Mouse (Mus musculus) midbrain, embryonic 16.5 days (tissue): Measurements from ENCODE around the gene Chil1. TPM values are rescaled to one million over a fixed set of nuclear protein-coding genes. Genes with fewer than 3 reads are reported as not detected.

Source experiments
- ATAC-seq: fragments of 200-750 bp; cut with Nextera tagmentation; 2 replicates; pipeline ENCODE4 v1.8.0; 2017; ENCODE audit warnings: moderate TSS enrichment
- H3K27ac ChIP-seq: fragments of 300-500 bp; sonication (generic); 2 replicates; pipeline ENCODE4 v1.5.1; 2014; ENCODE audit warnings: mild to moderate bottlenecking, low read length, mixed read lengths
- H3K27me3 ChIP-seq: fragments of 300-500 bp; sonication (generic); 2 replicates; pipeline ENCODE4 v1.6.1; 2014; ENCODE audit warnings: low read depth, low read length, mixed read lengths; ENCODE audit not compliant: control insufficient read depth, insufficient read depth
- H3K36me3 ChIP-seq: fragments of 300-500 bp; sonication (generic); 2 replicates; pipeline ENCODE4 v1.6.1; 2014; ENCODE audit warnings: mild to moderate bottlenecking, low read length, moderate library complexity, mixed read lengths; ENCODE audit not compliant: control insufficient read depth, insufficient read depth
- H3K4me1 ChIP-seq: fragments of 300-500 bp; sonication (generic); 2 replicates; pipeline ENCODE4 v1.6.1; 2014; ENCODE audit warnings: mild to moderate bottlenecking, low read length, mixed read lengths; ENCODE audit not compliant: control insufficient read depth, insufficient read depth
- H3K4me2 ChIP-seq: fragments of 300-500 bp; sonication (generic); 2 replicates; pipeline ENCODE4 v1.6.1; 2014; ENCODE audit warnings: mild to moderate bottlenecking, low read length, mixed read lengths
- H3K4me3 ChIP-seq: fragments of 300-500 bp; sonication (generic); 2 replicates; pipeline ENCODE4 v1.5.1; 2014; ENCODE audit warnings: low read depth, mild to moderate bottlenecking, low read length, moderate library complexity, mixed read lengths
- H3K9ac ChIP-seq: fragments of 300-500 bp; sonication (generic); 2 replicates; pipeline ENCODE4 v1.6.1; 2014; ENCODE audit warnings: low read depth, low read length, mixed read lengths
- H3K9me3 ChIP-seq: fragments of 300-500 bp; sonication (generic); replicated peaks from 2 replicates; pipeline ENCODE4 v1.6.1; 2014; ENCODE audit warnings: mild to moderate bottlenecking, low read length, mixed read lengths; ENCODE audit not compliant: control insufficient read depth, poor library complexity, severe bottlenecking
- WGBS: fragments of 180-500 bp; shearing (Covaris S2); extraction: QIAGEN DNeasy Blood & Tissue Kit; methylation state at CpG from one replicate; pipeline ENCODE4 v1.1.7; 2014; 5-methylcytosine and 5-hydroxymethylcytosine counted together
- polyA plus RNA-seq: library from polyadenylated mRNA; unstranded; fragments of >200 nt; fragmentation: Nextera tagmentation; extraction: Ambion mirVana; gene quantifications from 2 replicates; pipeline ENCODE4 v1.2.1, GENCODE M21; 2015

Gene Chil1
- polyA plus RNA-seq, 1 experiment from 2014 or later: 3.9 TPM

DNA sequence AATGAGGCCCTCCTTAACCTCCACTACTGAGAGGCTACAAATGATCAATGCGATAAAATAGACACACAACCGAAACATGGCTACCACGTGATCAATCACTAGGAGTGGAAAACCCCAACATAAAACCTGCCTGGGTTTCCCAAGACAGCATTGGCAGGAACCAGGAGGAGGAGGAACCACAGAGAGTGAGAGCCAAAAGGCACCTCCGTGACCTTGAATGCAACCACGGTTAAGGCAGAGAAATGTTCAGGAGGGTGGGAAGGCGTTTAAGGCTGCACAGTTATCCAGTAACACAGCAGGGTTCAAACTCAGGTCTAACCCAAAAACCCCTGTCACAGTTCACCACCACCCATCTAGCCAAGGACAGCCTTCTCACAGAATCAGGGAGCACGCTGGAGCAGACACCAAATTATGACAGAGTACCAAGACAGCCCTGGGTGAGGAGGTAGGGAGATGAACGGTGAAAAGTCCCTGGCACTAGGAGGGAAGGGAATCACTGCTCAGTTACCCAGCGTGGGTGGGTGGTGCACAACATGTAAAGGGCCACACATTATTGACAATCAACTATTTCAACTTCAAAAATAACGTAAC is 48.8 kb downstream of the Chil1 start:
- Histone ChIP-seq H3K36me3 (no peaks in the 10 kb centered on the region), H3K4me1 (peaks cover 20% of the 10 kb centered on the region), H3K27ac (no peak overlapping the region), H3K4me2 (no peak overlapping the region), H3K4me3 (no peak overlapping the region), H3K9me3 (no peaks in the 10 kb centered on the region), H3K27me3 (peaks cover 7% of the 10 kb centered on the region), H3K9ac (no peak overlapping the region)
- WGBS: 89% methylated on average over 10 of the region's 10 CpGs
- no peak for ATAC-seq

DNA sequence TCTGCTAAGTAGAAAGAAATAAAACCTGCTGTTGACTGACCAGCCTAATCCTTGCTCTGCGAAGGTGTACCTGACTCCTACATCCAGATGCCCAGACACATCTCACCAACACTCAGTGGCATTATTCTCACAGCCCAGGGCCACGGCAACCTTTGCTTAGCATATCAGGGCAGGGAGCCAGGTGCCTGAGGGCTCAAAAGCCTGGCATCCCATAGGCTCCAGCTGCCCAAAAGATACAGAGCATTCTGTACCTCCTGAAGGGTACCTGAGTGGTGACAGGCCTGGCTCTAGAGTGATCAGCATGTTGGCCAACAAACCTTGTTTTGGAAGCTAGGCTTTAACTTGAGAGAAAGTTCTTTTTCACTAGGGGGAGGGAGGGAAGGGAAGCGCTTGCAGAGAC is 49.3 kb downstream of the Chil1 start:
- WGBS: 72% methylated on average over 3 of the region's 3 CpGs
- Histone ChIP-seq H3K9me3 (no peaks in the 10 kb centered on the region), H3K4me2 (no peak overlapping the region)

DNA sequence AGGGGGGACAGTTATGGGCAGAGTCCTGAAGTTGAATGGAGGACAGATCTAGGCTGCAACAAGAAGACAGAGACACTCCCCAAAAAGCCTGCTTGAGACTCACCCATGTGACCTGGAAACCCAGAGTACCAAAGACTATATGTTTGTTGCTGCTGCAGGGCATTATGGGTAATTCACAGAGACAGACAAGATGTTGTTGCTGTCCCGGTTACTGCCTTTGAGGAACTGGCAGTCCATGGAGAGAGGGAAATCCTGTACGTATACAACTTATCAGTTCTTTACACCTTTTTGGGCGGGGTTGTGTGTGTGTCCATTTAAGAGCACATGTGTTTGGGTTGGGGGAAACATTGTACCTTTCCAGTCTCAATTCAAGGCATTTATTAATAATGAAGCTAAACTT is 49.7 kb downstream of the Chil1 start:
- Histone ChIP-seq H3K36me3 (no peaks in the 10 kb centered on the region), H3K4me1 (peaks cover 24% of the 10 kb centered on the region), H3K27ac (no peak overlapping the region), H3K4me2 (no peak overlapping the region), H3K9ac (no peak overlapping the region), H3K9me3 (no peaks in the 10 kb centered on the region), H3K27me3 (peaks cover 7% of the 10 kb centered on the region), H3K4me3 (no peak overlapping the region)
- no peak for ATAC-seq
- 83% methylated on average over 3 of the region's 3 CpGs for WGBS

More for the DNA sequence above, 49.3 kb downstream of the Chil1 start:
- Histone ChIP-seq H3K4me1 (peaks cover 24% of the 10 kb centered on the region), H3K27ac (no peak overlapping the region), H3K27me3 (peaks cover 7% of the 10 kb centered on the region), H3K36me3 (no peaks in the 10 kb centered on the region), H3K4me3 (no peak overlapping the region), H3K9ac (no peak overlapping the region)
- no peak for ATAC-seq

DNA sequence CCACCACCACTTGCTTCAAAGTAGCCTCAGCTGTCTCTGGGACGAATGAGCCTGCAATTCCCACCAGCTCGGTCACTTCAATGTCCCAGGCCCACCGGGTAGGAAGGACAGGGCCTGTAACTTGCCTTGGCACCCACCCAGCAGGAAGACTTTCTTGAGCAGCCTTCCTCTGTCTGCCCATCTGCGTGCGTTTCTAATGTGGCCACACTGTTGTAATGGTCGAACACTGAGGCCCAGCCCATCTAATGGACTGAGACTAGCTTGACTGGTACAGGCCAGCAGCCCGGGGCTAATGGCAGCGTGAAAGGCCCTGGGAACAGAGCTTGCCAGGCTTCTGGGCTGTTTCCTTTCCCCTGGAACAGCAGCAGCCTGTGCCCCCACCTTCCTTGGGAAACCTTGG is 50.4 kb downstream of the Chil1 start:
- no peak overlapping the region for H3K4me3 ChIP-seq
- H3K36me3 ChIP-seq: no peaks in the 10 kb centered on the region
- peak overlapping the region; percentile 35; the same call in 1 of the 2 replicates for H3K27ac ChIP-seq
- peak overlapping the region; percentile 92 for H3K4me2 ChIP-seq
- H3K4me1 ChIP-seq: peaks cover 24% of the 10 kb centered on the region
- WGBS: 66% methylated on average over 8 of the region's 8 CpGs
- H3K9me3 ChIP-seq: no peaks in the 10 kb centered on the region
- no peak for ATAC-seq
- peaks cover 7% of the 10 kb centered on the region for H3K27me3 ChIP-seq
- 0 out of 2 replicates have a peak overlapping the region, but pooled peaks have one; percentile 2 for H3K9ac ChIP-seq

DNA sequence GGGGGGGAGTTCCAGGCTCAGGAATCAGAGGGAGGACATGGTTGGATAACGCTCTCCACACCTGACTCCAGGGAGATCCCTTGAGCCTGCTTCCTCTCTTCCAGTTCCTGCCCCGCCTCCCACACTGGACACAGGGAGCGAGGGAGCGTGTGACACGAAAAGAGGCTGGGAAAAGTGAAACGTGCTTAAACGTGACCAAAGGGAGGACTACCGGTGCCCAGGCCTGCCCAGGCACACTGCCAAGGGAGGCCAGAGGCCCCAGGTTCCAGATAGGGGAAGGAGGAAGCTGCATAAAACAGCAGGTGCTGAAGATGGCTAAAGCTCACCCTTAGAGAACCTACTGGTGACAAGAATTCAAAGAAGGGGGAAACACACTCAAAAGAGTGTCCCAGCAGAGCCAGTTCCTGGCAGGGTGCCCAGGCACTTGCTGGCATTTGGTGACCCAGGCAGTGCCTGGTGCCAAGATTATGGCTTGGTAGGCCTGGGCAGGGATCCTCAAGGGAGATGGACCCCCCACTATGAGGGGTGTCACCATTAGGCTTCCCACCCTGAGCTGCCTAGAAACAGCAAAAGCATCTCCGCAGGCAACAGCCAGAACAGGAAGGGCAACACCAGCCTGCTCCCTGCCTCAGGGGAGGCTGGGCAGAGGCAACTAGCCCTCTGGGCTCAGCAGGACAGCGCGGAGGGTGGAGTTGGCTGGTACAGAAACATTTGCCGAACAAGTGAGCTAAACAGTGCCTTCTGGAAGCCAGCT is 51.0 kb downstream of the Chil1 start:
- Histone ChIP-seq H3K36me3 (no peaks in the 10 kb centered on the region), H3K9me3 (no peaks in the 10 kb centered on the region), H3K4me3 (peak overlapping the region; percentile 57), H3K9ac (peak overlapping the region; percentile 77; the same call in 1 of the 2 replicates), H3K27ac (peak overlapping the region; percentile 35), H3K27me3 (peaks cover 7% of the 10 kb centered on the region), H3K4me1 (peaks cover 24% of the 10 kb centered on the region), H3K4me2 (peak overlapping the region; percentile 92)
- ATAC-seq: no peak
- WGBS: 38% methylated on average over 12 of the region's 12 CpGs

DNA sequence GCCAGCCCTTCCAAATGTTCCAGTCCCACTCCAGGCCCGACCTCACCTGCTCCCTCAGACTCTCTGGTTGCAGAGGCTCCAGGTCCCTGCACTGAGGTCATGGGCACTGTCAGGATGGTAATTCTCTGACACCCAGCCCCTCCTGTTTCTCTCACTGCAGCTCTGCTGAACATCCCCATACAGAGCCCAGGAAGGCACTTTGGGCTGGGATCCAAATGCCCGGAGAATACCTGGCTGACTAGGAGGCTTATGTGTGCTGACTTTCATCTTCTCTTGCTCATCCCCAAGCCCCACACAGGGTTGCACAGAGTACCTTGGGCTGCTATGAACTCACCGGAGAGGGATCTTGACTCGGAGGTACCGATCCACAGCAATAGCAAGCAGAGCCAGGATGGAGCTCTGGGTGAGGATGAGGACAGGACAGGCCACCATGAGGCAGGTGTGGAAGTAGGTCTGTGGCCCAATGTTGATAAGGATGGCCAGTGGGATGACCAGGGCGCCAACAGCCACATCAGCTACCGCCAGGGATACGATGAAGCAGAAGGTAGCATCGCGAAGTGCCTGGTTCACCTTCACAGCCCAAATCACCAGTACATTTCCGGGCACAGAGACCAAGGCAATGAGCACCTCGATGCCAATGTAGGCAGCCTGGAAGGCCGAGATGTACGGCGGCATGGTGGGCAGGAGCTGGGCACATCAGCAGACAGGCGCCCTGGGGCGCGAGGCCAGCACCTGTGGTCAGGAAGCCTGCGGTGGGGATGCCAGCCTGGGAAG is 51.9 kb downstream of the Chil1 start:
- no peak for ATAC-seq
- WGBS: 50% methylated on average over 19 of the region's 19 CpGs
- Histone ChIP-seq H3K27me3 (peaks cover 7% of the 10 kb centered on the region), H3K4me2 (peak overlapping the region; percentile 92), H3K9ac (peak overlapping the region; percentile 77), H3K4me3 (peak overlapping the region; percentile 57), H3K27ac (no peak overlapping the region), H3K9me3 (no peaks in the 10 kb centered on the region), H3K36me3 (no peaks in the 10 kb centered on the region), H3K4me1 (peaks cover 24% of the 10 kb centered on the region)

DNA sequence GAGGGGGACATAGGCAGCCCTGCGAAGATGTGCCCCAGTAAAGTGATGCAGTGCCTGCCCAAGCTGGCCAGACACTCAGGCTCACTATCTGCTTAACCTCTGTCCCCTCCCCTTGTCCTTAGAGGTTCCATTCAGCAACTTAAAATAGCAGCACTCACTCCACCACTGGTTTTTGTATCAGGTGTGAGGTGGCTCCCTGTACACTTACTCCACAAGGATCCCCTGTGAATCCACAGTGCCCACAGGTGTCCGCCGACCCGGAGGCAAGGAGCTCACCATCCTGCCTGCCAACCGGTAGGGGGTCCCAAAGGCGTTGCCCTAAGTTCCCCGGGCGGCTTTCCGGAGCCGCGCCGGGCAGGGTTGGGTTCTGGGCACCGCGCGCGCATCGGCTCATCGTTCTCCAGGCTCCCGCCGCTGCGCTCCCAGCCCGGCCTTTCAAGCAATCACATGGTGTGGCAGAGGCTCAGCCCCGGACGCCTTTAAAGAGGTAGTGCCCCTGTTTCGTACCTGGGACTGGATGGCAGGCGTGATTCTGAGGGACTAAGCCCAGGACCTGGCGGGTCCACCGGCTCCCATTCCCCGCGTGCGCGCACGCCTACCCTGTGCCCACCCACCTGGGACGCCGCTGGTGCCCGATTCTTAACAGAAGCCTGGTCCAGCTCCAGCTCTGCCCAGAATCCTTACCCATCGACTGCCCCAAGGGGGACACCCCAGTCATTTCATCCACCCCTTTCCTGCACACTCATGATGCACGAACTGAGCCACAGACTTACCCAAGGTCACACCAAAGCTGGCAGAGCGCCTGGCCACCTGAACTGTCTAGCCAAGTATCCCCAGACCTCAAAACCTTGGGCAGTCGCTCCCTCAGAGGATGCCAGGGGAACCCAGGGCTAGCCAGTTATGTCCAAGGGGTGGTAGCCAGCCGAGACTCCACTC is 52.7 kb downstream of the Chil1 start:
- Histone ChIP-seq H3K4me3 (peak overlapping the region; percentile 57), H3K27ac (peak overlapping the region; percentile 31; the same call in 1 of the 2 replicates), H3K27me3 (peaks cover 7% of the 10 kb centered on the region), H3K4me1 (peaks cover 24% of the 10 kb centered on the region), H3K9me3 (no peaks in the 10 kb centered on the region), H3K36me3 (no peaks in the 10 kb centered on the region), H3K9ac (peak overlapping the region; percentile 77), H3K4me2 (peak overlapping the region; percentile 92)
- 2% methylated on average over 41 of the region's 41 CpGs for WGBS
- ATAC-seq: peak; percentile 83

DNA sequence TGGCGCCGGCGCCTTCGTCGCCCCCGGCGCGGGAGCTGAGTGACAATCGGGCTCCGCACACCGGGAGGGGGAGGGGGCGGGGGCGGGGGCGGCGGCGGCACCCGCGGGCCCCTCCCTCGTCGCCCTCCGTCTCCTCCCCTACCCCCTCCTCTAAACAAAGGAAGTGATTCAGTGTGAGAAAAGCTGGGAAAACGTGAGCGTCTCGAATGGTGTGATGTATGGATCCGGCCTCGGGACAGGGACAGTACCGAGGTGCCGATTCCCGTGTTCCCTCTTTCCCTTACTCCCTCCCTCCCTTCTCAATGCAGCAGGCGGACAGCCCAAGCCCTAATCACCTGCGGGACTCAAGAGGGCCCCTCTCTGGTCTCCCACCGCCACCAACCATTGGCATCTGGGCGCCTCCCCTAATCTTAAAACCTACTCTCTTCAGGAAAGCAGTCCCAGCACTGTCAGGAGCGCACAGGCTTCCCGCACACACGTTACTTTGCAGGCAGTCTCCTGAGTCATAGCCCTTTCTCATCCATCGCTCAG is 53.5 kb downstream of the Chil1 start, which contains the start of gene Adora1:
Gene Adora1, minus strand, starts transcription at position 41 of the 531 bp plus-strand sequence.
- ATAC-seq: peak; percentile 43
- WGBS: 1% methylated on average over 20 of the region's 37 CpGs
- peak within 1 kb of the TSS; percentile 77 for H3K9ac ChIP-seq
- H3K9me3 ChIP-seq: no peaks in the 10 kb centered on the region
- no peaks in the 10 kb centered on the region for H3K36me3 ChIP-seq
- peaks cover 7% of the 10 kb centered on the region for H3K27me3 ChIP-seq
- H3K4me3 ChIP-seq: peak within 1 kb of the TSS; percentile 57
- peak within 1 kb of the TSS; percentile 31; the same call in 1 of the 2 replicates for H3K27ac ChIP-seq
- peaks cover 24% of the 10 kb centered on the region for H3K4me1 ChIP-seq
- peak within 1 kb of the TSS; percentile 92 for H3K4me2 ChIP-seq
